Mouse (Mus musculus) intestine, embryonic 14.5 days (tissue): ENCODE data around the gene Cdkl2. TPM values are rescaled to one million over a fixed set of nuclear protein-coding genes. Genes with fewer than 3 reads are reported as not detected.

ENCODE experiments used
- polyA plus RNA-seq: library from polyadenylated mRNA; unstranded; fragments of >200 nt; fragmentation: Nextera tagmentation; extraction: Ambion mirVana; gene quantifications from 2 replicates; pipeline ENCODE4 v1.2.1, GENCODE M21; 2014

Gene Cdkl2
- polyA plus RNA-seq, 1 experiment from 2014 or later = 2.5 TPM

Other genes with a start within 250 kb of the Cdkl2 start
- 51.3 and 52.3 TPM in 2 replicates for gene Rchy1, start 80.8 kb downstream of the Cdkl2 start, polyA plus RNA-seq
- not detected in 2 replicates for gene Odaph, start 56.4 kb downstream of the Cdkl2 start, polyA plus RNA-seq
- gene G3bp2, start 39.8 kb upstream of the Cdkl2 start, polyA plus RNA-seq = 192 and 202 TPM in 2 replicates
- gene Uso1, start 94.1 kb upstream of the Cdkl2 start, polyA plus RNA-seq = 30.8 and 31.5 TPM in 2 replicates
- not detected in 2 replicates for gene U90926, start 171.5 kb upstream of the Cdkl2 start, polyA plus RNA-seq
- gene Ppef2, start 212.4 kb upstream of the Cdkl2 start, polyA plus RNA-seq = 1.5 and 2.0 TPM in 2 replicates
- gene Naaa, start 234.3 kb upstream of the Cdkl2 start, polyA plus RNA-seq = 22.5 and 23.5 TPM in 2 replicates